Mouse (Mus musculus) thymus, postnatal 10 days (tissue): ENCODE measurements around the gene Tlr9.

ENCODE experiments used
- DNase-seq, 2 experiments: peaks; one replicate each; pipeline ENCODE4 v3.0.0; 2021; ENCODE audit warnings: low spot score in 2 of 2

The Tlr9 gene

GRCm38 (mm10) chr9:106231816-106232215, 9.4 kb downstream of the Tlr9 start:
- DNase-seq, result no peak

- DNase-seq, result no peak
Observed at GRCm38 (mm10) chr9:106232956-106233355, 10.6 kb downstream of the Tlr9 start.

- no peak for DNase-seq
Observed at GRCm38 (mm10) chr9:106233953-106234352, 11.6 kb downstream of the Tlr9 start.

GRCm38 (mm10) chr9:106235194-106235830, 12.9 kb downstream of the Tlr9 start:
- DNase-seq, result no peak

GRCm38 (mm10) chr9:106236156-106236817, 13.9 kb downstream of the Tlr9 start:
- DNase-seq, result no peak

- DNase-seq, result no peak
Observed at GRCm38 (mm10) chr9:106236818-106237211, 14.4 kb downstream of the Tlr9 start.

- DNase-seq, result no peak
Observed at GRCm38 (mm10) chr9:106237401-106237800, 15.0 kb downstream of the Tlr9 start.

GRCm38 (mm10) chr9:106237878-106238277, 15.5 kb downstream of the Tlr9 start:
- DNase-seq, result no peak

- DNase-seq, result no peak
Observed at GRCm38 (mm10) chr9:106241541-106242164, 19.3 kb downstream of the Tlr9 start.

- no peak for DNase-seq
Observed at GRCm38 (mm10) chr9:106242813-106243488, 20.6 kb downstream of the Tlr9 start.

- no peak for DNase-seq
Observed at GRCm38 (mm10) chr9:106249550-106249949, 27.2 kb downstream of the Tlr9 start.

- DNase-seq, result no peak
Observed at GRCm38 (mm10) chr9:106250245-106250644, 27.8 kb downstream of the Tlr9 start.

- no peak for DNase-seq
Observed at GRCm38 (mm10) chr9:106251066-106251465, 28.7 kb downstream of the Tlr9 start.

- no peak for DNase-seq
Observed at GRCm38 (mm10) chr9:106254001-106254400, 31.6 kb downstream of the Tlr9 start.

GRCm38 (mm10) chr9:106258412-106258811, 36.0 kb downstream of the Tlr9 start:
- no peak for DNase-seq

- no peak for DNase-seq
Observed at GRCm38 (mm10) chr9:106258990-106259389, 36.6 kb downstream of the Tlr9 start.

GRCm38 (mm10) chr9:106261058-106261457, 38.7 kb downstream of the Tlr9 start:
- no peak for DNase-seq

- no peak for DNase-seq
Observed at GRCm38 (mm10) chr9:106261491-106261890, 39.1 kb downstream of the Tlr9 start.

GRCm38 (mm10) chr9:106262075-106262474, 39.7 kb downstream of the Tlr9 start:
- no peak for DNase-seq

- no peak for DNase-seq
Observed at GRCm38 (mm10) chr9:106263381-106263924, 41.1 kb downstream of the Tlr9 start.

- no peak for DNase-seq
Observed at GRCm38 (mm10) chr9:106265358-106266075, 43.1 kb downstream of the Tlr9 start.
